Mouse (Mus musculus): ENCODE measurements at regions not wholly inside any gene's neighbourhood (a gene's known extent, or its start where the extent isn't known, plus 50 kb on each side); places are given as distances from the start of the nearest gene placed in this dataset.

GRCm38 (mm10) chr7:111337053-111337452, 254.2 kb upstream of the Eif4g2 start:
- DNase-seq (ENCODE audit: low read depth) = no peak

GRCm38 (mm10) chr7:111322901-111323300, 240.1 kb upstream of the Eif4g2 start:
- DNase-seq (ENCODE audit: low read depth) = no peak

- no peak for DNase-seq (ENCODE audit: low read depth)
Measured at GRCm38 (mm10) chr7:111319917-111320316, 237.1 kb upstream of the Eif4g2 start.

GRCm38 (mm10) chr7:111316479-111316990, 233.7 kb upstream of the Eif4g2 start:
- DNase-seq (ENCODE audit: low read depth) = no peak

- no peak for DNase-seq (ENCODE audit: low read depth)
Measured at GRCm38 (mm10) chr7:111313921-111314320, 231.1 kb upstream of the Eif4g2 start.

GRCm38 (mm10) chr7:111305196-111305595, 222.4 kb upstream of the Eif4g2 start:
- no peak for DNase-seq (ENCODE audit: low read depth)

GRCm38 (mm10) chr7:111301791-111302488, 219.1 kb upstream of the Eif4g2 start:
- DNase-seq (ENCODE audit: low read depth) = no peak

GRCm38 (mm10) chr7:111297174-111297902, 214.5 kb upstream of the Eif4g2 start:
- peak; percentile 7 for DNase-seq (ENCODE audit: low read depth)

GRCm38 (mm10) chr7:111283411-111283955, 200.7 kb upstream of the Eif4g2 start:
- DNase-seq (ENCODE audit: low read depth) = no peak

GRCm38 (mm10) chr7:111282314-111282713, 199.5 kb upstream of the Eif4g2 start:
- DNase-seq (ENCODE audit: low read depth) = no peak

- no peak for DNase-seq (ENCODE audit: low read depth)
Measured at GRCm38 (mm10) chr7:111277703-111278102, 194.9 kb upstream of the Eif4g2 start.

- no peak for DNase-seq (ENCODE audit: low read depth)
Measured at GRCm38 (mm10) chr7:111273839-111274238, 191.0 kb upstream of the Eif4g2 start.

GRCm38 (mm10) chr7:111270874-111271273, 188.0 kb upstream of the Eif4g2 start:
- DNase-seq (ENCODE audit: low read depth) = no peak

- DNase-seq (ENCODE audit: low read depth) = no peak
Measured at GRCm38 (mm10) chr7:111268197-111268596, 185.4 kb upstream of the Eif4g2 start.

- no peak for DNase-seq (ENCODE audit: low read depth)
Measured at GRCm38 (mm10) chr7:111263302-111263701, 180.5 kb upstream of the Eif4g2 start.

GRCm38 (mm10) chr7:111259630-111260574, 177.1 kb upstream of the Eif4g2 start:
- DNase-seq (ENCODE audit: low read depth) = no peak

GRCm38 (mm10) chr7:111257842-111258241, 175.0 kb upstream of the Eif4g2 start:
- DNase-seq (ENCODE audit: low read depth) = no peak

GRCm38 (mm10) chr7:111256199-111256598, 173.4 kb upstream of the Eif4g2 start:
- no peak for DNase-seq (ENCODE audit: low read depth)

- DNase-seq (ENCODE audit: low read depth) = peak; percentile 54
Measured at GRCm38 (mm10) chr7:111249606-111250005, 166.8 kb upstream of the Eif4g2 start.

GRCm38 (mm10) chr7:111245488-111245887, 162.7 kb upstream of the Eif4g2 start:
- no peak for DNase-seq (ENCODE audit: low read depth)

GRCm38 (mm10) chr7:111245067-111245466, 162.2 kb upstream of the Eif4g2 start:
- no peak for DNase-seq (ENCODE audit: low read depth)

- DNase-seq (ENCODE audit: low read depth) = no peak
Measured at GRCm38 (mm10) chr7:111243831-111244230, 161.0 kb upstream of the Eif4g2 start.

Data from fibroblast of lung, adult 2 months (primary cell).